Comparison of ENCODE assay signal across 21 mouse cellular contexts in genomic region chr4:94356982-94357381, GRCm38 (mm10).
DNase-seq lines count a peak whose midpoint lies in the region; ATAC-seq lines count a peak whose summit lies in the region.
"Had no signal": no experiment of that assay in that cellular context is flagged by ENCODE, and none has a peak within 500 bp of the region (broad histone marks: within the 10 kb centered on the region; RNA-seq: fewer than 3 reads in every experiment).

No protein-coding gene starts in this region.

- ATAC-seq in frontal cortex, adult (ENCODE audit: low TSS enrichment) = peak; percentile 75; the same call in 1 of the 2 replicates
- ATAC-seq in forebrain, embryonic 16.5 days = peak; percentile 89
- ATAC-seq: hindbrain, postnatal 0 days had no signal

- H3K27me3 ChIP-seq in forebrain, embryonic 16.5 days (replicated peaks; ENCODE audit: control insufficient read depth, insufficient read depth, low read length) = no peaks in the 10 kb centered on the region
- H3K27me3 ChIP-seq: embryonic facial prominence, embryonic 15.5 days; heart, embryonic 15.5 days; hindbrain, embryonic 13.5 days had no signal

- no peaks in the 10 kb centered on the region for H3K4me1 ChIP-seq in forebrain, embryonic 16.5 days (replicated peaks; ENCODE audit: control insufficient read depth, insufficient read depth, low read length)
- H3K4me1 ChIP-seq: embryonic facial prominence, embryonic 15.5 days; heart, embryonic 15.5 days had no signal

- H3K36me3 ChIP-seq in forebrain, embryonic 16.5 days (ENCODE audit: control insufficient read depth, insufficient read depth) = no peaks in the 10 kb centered on the region
- H3K36me3 ChIP-seq: embryonic facial prominence, embryonic 15.5 days; heart, embryonic 15.5 days; hindbrain, embryonic 13.5 days had no signal

- DNase-seq in frontal cortex, postnatal 10 days (ENCODE audit: low spot score in 2 of 2) = no peak
- DNase-seq in right cerebral cortex, postnatal 10 days (ENCODE audit: low spot score in 2 of 2) = peak; percentile 32 to 34
- no peak for DNase-seq in right cerebral cortex, postnatal 36 days (ENCODE audit: low spot score in 2 of 2)
- DNase-seq in kidney, adult 9 months = no peak
- DNase-seq: adrenal gland, adult 2 months; adrenal gland, postnatal 25 days; cerebellum, adult 11 months; cerebellum, adult 8-10 months; cerebellum, postnatal 14 days; embryo, embryonic 11 days; gastrocnemius, postnatal 14 days; heart, adult 2 months; heart, postnatal 14 days had no signal

- no peak overlapping the region for H3K9ac ChIP-seq in forebrain, embryonic 16.5 days (replicated peaks; ENCODE audit: low read depth, low read length)
- H3K9ac ChIP-seq: embryonic facial prominence, embryonic 15.5 days; heart, embryonic 15.5 days; hindbrain, embryonic 13.5 days had no signal

- no peaks in the 10 kb centered on the region for H3K9me3 ChIP-seq in forebrain, embryonic 16.5 days (ENCODE audit: control insufficient read depth, low read length)
- H3K9me3 ChIP-seq: embryonic facial prominence, embryonic 15.5 days; heart, embryonic 15.5 days; hindbrain, embryonic 13.5 days had no signal

- no peak overlapping the region for H3K27ac ChIP-seq in forebrain, embryonic 16.5 days (ENCODE audit: low read length)
- H3K27ac ChIP-seq: embryonic facial prominence, embryonic 15.5 days; heart, adult 2 months; heart, embryonic 15.5 days; hindbrain, embryonic 13.5 days; hindbrain, postnatal 0 days had no signal

- no peak overlapping the region for H3K4me3 ChIP-seq in forebrain, embryonic 16.5 days (replicated peaks; ENCODE audit: low read length)
- H3K4me3 ChIP-seq: embryonic facial prominence, embryonic 15.5 days; erythroblast, embryonic 14.5 days; heart, adult 2 months; heart, embryonic 15.5 days; hindbrain, embryonic 13.5 days had no signal

- no peak overlapping the region for H3K4me2 ChIP-seq in forebrain, embryonic 16.5 days (ENCODE audit: low read length)
- H3K4me2 ChIP-seq: embryonic facial prominence, embryonic 15.5 days; heart, embryonic 11.5 days; heart, embryonic 15.5 days; hindbrain, embryonic 13.5 days had no signal

- 68% methylated on average over 1 of the region's 1 CpGs for WGBS in forebrain, embryonic 16.5 days

Comparison
In these comparisons a context has a peak if more than half of its experiments do, and no peak if none do; other contexts are left out.
1. DNase-seq: peak in right cerebral cortex, postnatal 10 days (2 of 2); none in frontal cortex, postnatal 10 days (0 of 2), right cerebral cortex, postnatal 36 days (0 of 2) and kidney, adult 9 months (single experiment).